Mouse (Mus musculus) neural tube, embryonic 11.5 days (tissue): ENCODE results near the gene Naglu. TPM values are rescaled to one million over a fixed set of nuclear protein-coding genes. Genes with fewer than 3 reads are reported as not detected.

Experiments
- ATAC-seq: fragments of 200-750 bp; cut with Nextera tagmentation; 2 replicates; pipeline ENCODE4 v1.8.0; 2017; ENCODE audit warnings: moderate number of reproducible peaks, mild to moderate bottlenecking, moderate TSS enrichment, moderate library complexity; ENCODE audit not compliant: insufficient read depth, low FRiP score, low TSS enrichment
- DNase-seq: peaks from one replicate; pipeline ENCODE4 v3.0.0-alpha.2; 2015; ENCODE audit warnings: low spot score
- H3K27ac ChIP-seq: fragments of 300-500 bp; sonication (generic); 2 replicates; pipeline ENCODE4 v1.5.1; 2014; ENCODE audit warnings: low read depth, mild to moderate bottlenecking, low read length
- H3K27me3 ChIP-seq: fragments of 300-500 bp; sonication (generic); 2 replicates; pipeline ENCODE4 v1.6.1; 2014; ENCODE audit warnings: mild to moderate bottlenecking, low read length, mixed read lengths; ENCODE audit not compliant: control insufficient read depth, insufficient read depth
- H3K36me3 ChIP-seq: fragments of 300-500 bp; sonication (generic); 2 replicates; pipeline ENCODE4 v1.6.1; 2014; ENCODE audit warnings: mild to moderate bottlenecking, low read length, moderate library complexity, mixed read lengths; ENCODE audit not compliant: control insufficient read depth, insufficient read depth
- H3K4me1 ChIP-seq: fragments of 300-500 bp; sonication (generic); 2 replicates; pipeline ENCODE4 v1.6.1; 2014; ENCODE audit warnings: low read length, mixed read lengths; ENCODE audit not compliant: control insufficient read depth, insufficient read depth
- H3K4me2 ChIP-seq: fragments of 300-500 bp; sonication (generic); 2 replicates; pipeline ENCODE4 v1.6.1; 2014; ENCODE audit warnings: low read depth, mild to moderate bottlenecking, moderate library complexity
- H3K4me3 ChIP-seq: fragments of 300-500 bp; sonication (generic); 2 replicates; pipeline ENCODE4 v1.5.1; 2014; ENCODE audit warnings: low read depth, low read length
- H3K9ac ChIP-seq: fragments of 300-500 bp; sonication (generic); 2 replicates; pipeline ENCODE4 v1.6.1; 2014; ENCODE audit warnings: mild to moderate bottlenecking, low read length
- H3K9me3 ChIP-seq: fragments of 300-500 bp; sonication (generic); 2 replicates; pipeline ENCODE4 v1.6.1; 2016; ENCODE audit warnings: low read length; ENCODE audit not compliant: control insufficient read depth
- WGBS: fragments of 180-500 bp; shearing (Covaris S2); extraction: QIAGEN DNeasy Blood & Tissue Kit; methylation state at CpG from one replicate; pipeline ENCODE4 v1.1.7; 2014; 5-methylcytosine and 5-hydroxymethylcytosine counted together
- polyA plus RNA-seq: library from polyadenylated mRNA; unstranded; fragments of >200 nt; fragmentation: Nextera tagmentation; extraction: Ambion mirVana; gene quantifications from 2 replicates; pipeline ENCODE4 v1.2.1, GENCODE M21; 2014

Gene Naglu
- polyA plus RNA-seq, 1 experiment from 2014 or later = 5.8 TPM

- no peaks in the 10 kb centered on the region for H3K9me3 ChIP-seq
- WGBS = 85% methylated on average over 14 of the region's 14 CpGs
- H3K27ac ChIP-seq = no peak overlapping the region
- no peak overlapping the region for H3K4me3 ChIP-seq
- H3K4me1 ChIP-seq = peaks cover 25% of the 10 kb centered on the region
- no peak overlapping the region for H3K4me2 ChIP-seq
- no peak overlapping the region for H3K9ac ChIP-seq
- H3K36me3 ChIP-seq = no peaks in the 10 kb centered on the region
- DNase-seq (no peak), ATAC-seq (no peak)
- peaks cover 21% of the 10 kb centered on the region for H3K27me3 ChIP-seq
Measured at GRCm38 (mm10) chr11:101084246-101084645, 14.4 kb downstream of the Naglu start.

GRCm38 (mm10) chr11:101084811-101085210, 15.0 kb downstream of the Naglu start:
- Histone ChIP-seq H3K4me3 (no peak overlapping the region), H3K4me1 (peaks cover 25% of the 10 kb centered on the region), H3K36me3 (0 out of 2 replicates have a peak, but pooled peaks cover under 1% of the 10 kb centered on the region), H3K27me3 (peaks cover 15% of the 10 kb centered on the region), H3K4me2 (no peak overlapping the region), H3K9ac (no peak overlapping the region), H3K27ac (no peak overlapping the region), H3K9me3 (no peaks in the 10 kb centered on the region)
- WGBS = 93% methylated on average over 12 of the region's 12 CpGs
- DNase-seq = no peak
- ATAC-seq = no peak

- Histone ChIP-seq H3K27ac (no peak overlapping the region), H3K4me1 (peaks cover 25% of the 10 kb centered on the region), H3K36me3 (peaks cover 7% of the 10 kb centered on the region), H3K4me3 (no peak overlapping the region), H3K9me3 (no peaks in the 10 kb centered on the region), H3K4me2 (no peak overlapping the region), H3K27me3 (peaks cover 5% of the 10 kb centered on the region), H3K9ac (no peak overlapping the region)
- WGBS = 94% methylated on average over 18 of the region's 18 CpGs
- no peak for ATAC-seq
- no peak for DNase-seq
Measured at GRCm38 (mm10) chr11:101085617-101086322, 16.0 kb downstream of the Naglu start.

GRCm38 (mm10) chr11:101086323-101086674, 16.5 kb downstream of the Naglu start:
- Histone ChIP-seq H3K4me3 (peak overlapping the region; percentile 67; the same call in 1 of the 2 replicates), H3K4me1 (peaks cover 25% of the 10 kb centered on the region), H3K4me2 (peak overlapping the region; percentile 71), H3K9me3 (no peaks in the 10 kb centered on the region), H3K27me3 (peaks cover under 1% of the 10 kb centered on the region), H3K27ac (0 out of 2 replicates have a peak overlapping the region, but pooled peaks have one; percentile 72), H3K36me3 (peaks cover 11% of the 10 kb centered on the region), H3K9ac (no peak overlapping the region)
- 87% methylated on average over 6 of the region's 6 CpGs for WGBS
- DNase-seq (no peak), ATAC-seq (no peak)

GRCm38 (mm10) chr11:101086756-101087681, 17.2 kb downstream of the Naglu start, which contains the start of gene Mlx:
TSS of gene Mlx (plus strand) at chr11:101087277.
- ATAC-seq = peak; percentile 74
- no peaks in the 10 kb centered on the region for H3K27me3 ChIP-seq
- peak within 1 kb of the TSS; percentile 67 for H3K4me3 ChIP-seq
- H3K4me2 ChIP-seq = peak within 1 kb of the TSS; percentile 71
- H3K27ac ChIP-seq = peak within 1 kb of the TSS; percentile 72; the same call in 1 of the 2 replicates
- DNase-seq = peak; percentile 92
- WGBS = 2% methylated on average over 52 of the region's 52 CpGs
- H3K4me1 ChIP-seq = peaks cover 25% of the 10 kb centered on the region
- H3K9me3 ChIP-seq = no peaks in the 10 kb centered on the region
- H3K36me3 ChIP-seq = peaks cover 16% of the 10 kb centered on the region
- peak within 1 kb of the TSS; percentile 63 for H3K9ac ChIP-seq

- ATAC-seq (peak; percentile 2; the same call in 1 of the 2 replicates), DNase-seq (no peak)
- Histone ChIP-seq H3K36me3 (peaks cover 16% of the 10 kb centered on the region), H3K9ac (peak overlapping the region; percentile 63), H3K9me3 (no peaks in the 10 kb centered on the region), H3K27ac (0 out of 2 replicates have a peak overlapping the region, but pooled peaks have one; percentile 72), H3K4me1 (peaks cover 25% of the 10 kb centered on the region), H3K27me3 (no peaks in the 10 kb centered on the region), H3K4me2 (peak overlapping the region; percentile 71), H3K4me3 (peak overlapping the region; percentile 67)
- WGBS = 8% methylated on average over 8 of the region's 8 CpGs
Measured at GRCm38 (mm10) chr11:101087682-101088055, 17.9 kb downstream of the Naglu start.

GRCm38 (mm10) chr11:101089931-101090330, 20.1 kb downstream of the Naglu start:
- Histone ChIP-seq H3K4me1 (peaks cover 22% of the 10 kb centered on the region), H3K4me2 (no peak overlapping the region), H3K27ac (no peak overlapping the region), H3K27me3 (no peaks in the 10 kb centered on the region), H3K9ac (no peak overlapping the region), H3K9me3 (no peaks in the 10 kb centered on the region), H3K4me3 (no peak overlapping the region), H3K36me3 (peaks cover 16% of the 10 kb centered on the region)
- 91% methylated on average over 1 of the region's 1 CpGs for WGBS
- ATAC-seq (no peak), DNase-seq (no peak)

GRCm38 (mm10) chr11:101094930-101095313, 25.1 kb downstream of the Naglu start:
- Histone ChIP-seq H3K27ac (peak overlapping the region; percentile 61; the same call in 1 of the 2 replicates), H3K4me3 (peak overlapping the region; percentile 69), H3K9me3 (no peaks in the 10 kb centered on the region), H3K36me3 (peaks cover 26% of the 10 kb centered on the region), H3K4me2 (peak overlapping the region; percentile 77), H3K4me1 (0 out of 2 replicates have a peak, but pooled peaks cover 8% of the 10 kb centered on the region), H3K27me3 (no peaks in the 10 kb centered on the region), H3K9ac (peak overlapping the region; percentile 84)
- ATAC-seq = peak; percentile 13; the same call in 1 of the 2 replicates
- WGBS = under 1% methylated on average over 18 of the region's 18 CpGs
- DNase-seq = no peak
